Mouse (Mus musculus) spleen, adult 2 months (tissue): Measurements from ENCODE around the gene Ccne1.

Experiments used
- CTCF ChIP-seq: fragments of 200-500 bp; IDR thresholded peaks from 2 replicates; pipeline ENCODE4 v1.5.1; 2011; ENCODE audit warnings: mild to moderate bottlenecking, inconsistent platforms; ENCODE audit not compliant: insufficient read depth, insufficient read length, insufficient replicate concordance; ENCODE audit errors: extremely low read depth
- POLR2A ChIP-seq: fragments of 200-500 bp; IDR thresholded peaks from 2 replicates; pipeline ENCODE4 v1.6.1; 2011; ENCODE audit warnings: low read depth, low read length, inconsistent platforms

GRCm38 (mm10) chr7:38055996-38056395 lies 51.3 kb downstream of the Ccne1 start:
- TF ChIP-seq POLR2A (no peak), CTCF (no peak)
